Mouse (Mus musculus): ENCODE data around the gene Mrps18a.

Gene Mrps18a

DNA sequence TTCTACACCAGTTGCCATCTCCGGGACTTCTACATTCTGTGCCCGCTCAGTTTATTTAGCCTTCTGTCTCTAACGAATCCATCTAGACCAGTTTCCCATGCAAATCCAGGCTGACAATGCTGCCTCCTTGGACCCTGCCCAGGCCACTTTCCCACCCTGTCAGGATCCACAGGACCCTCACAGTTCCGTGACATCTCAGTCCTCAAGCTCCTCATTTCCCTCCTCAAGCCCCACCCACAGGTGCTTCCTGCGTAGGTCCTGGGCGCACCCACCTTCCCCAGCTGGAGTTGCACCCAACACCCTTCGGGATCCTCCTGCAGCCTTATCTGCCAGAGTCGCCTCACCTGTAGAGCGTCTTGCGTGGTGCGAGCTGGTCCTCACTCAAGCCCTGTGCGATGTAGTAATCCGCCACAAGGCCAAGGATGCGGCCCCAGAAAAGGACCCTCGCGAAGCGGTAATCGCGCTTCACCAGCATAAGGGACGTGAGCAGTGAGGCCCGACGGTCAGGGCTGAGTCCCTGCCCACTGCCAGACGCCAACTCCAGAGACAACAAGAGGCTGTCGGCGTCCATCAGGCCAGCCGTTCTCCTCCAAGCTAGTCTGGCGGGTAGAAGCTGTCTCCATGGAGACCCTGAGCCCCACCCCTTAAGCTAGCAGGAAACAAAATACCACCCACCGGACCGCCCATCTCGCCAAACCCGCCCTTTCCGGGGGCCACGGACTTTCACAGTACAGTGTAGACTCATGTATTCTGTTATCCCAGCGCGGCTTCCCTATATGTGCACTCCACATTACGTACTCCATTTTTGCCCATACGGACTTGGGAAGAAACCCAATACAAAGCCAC is 33.0 kb downstream of the Mrps18a start, which contains the start of gene Rsph9:
Gene Rsph9 (minus strand): TSS at position 639 of the 846 bp plus-strand sequence.
- in situ Hi-C loops (cut with MboI, MseI): no loop called here

DNA sequence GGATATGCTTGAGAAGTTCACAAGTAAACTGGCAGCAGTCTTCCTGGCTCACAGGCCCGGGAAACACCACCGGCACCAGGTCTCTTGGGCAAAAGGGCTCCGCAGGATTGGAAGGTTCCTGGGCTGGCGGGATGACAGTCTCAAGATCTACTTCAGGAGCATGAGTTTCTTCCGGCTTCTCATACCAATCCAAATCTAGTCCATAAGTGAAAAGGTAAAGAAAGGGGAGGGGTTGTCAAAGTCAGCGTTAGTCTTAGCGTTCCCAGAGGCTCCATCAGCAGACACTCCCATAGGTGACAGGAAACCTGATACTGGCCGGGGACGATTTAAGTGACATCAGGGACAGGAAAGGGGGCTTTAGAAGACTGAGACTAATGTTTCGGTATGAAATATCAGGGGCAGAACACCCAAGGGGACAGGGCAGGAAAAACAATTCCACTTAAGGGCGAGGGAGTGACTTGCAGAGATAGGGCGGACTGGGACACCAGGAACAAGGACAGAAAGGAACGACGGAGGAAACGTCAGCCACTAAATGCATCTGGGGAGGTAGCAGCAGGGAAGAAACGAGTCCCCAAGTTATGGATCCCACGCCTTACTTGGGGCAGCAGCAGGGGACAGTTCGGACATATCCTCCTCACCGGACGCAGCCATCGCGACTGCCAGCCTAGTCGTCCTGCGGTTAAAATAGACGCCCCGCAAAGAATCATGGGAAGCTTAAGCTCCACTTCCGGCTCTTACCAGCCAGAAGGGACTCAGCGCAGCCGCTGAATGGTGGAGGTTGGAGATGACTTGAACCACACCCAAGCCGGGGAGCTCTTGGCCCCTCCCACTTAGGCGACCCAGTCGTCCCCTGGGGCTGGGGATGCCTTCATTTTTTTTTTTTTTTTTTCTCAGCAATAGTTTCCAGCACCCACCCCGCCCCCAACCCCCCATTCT is 42.3 kb downstream of the Mrps18a start, which contains the start of gene Mad2l1bp:
Gene Mad2l1bp (minus strand): TSS at position 707 of the 936 bp plus-strand sequence.
- in situ Hi-C loops (cut with MboI, MseI): loop anchor here (25.0 kb wide), 1 partner anchor 1359 kb away; the partner anchor contains the start of genes Ccnd3 and Taf8

DNA sequence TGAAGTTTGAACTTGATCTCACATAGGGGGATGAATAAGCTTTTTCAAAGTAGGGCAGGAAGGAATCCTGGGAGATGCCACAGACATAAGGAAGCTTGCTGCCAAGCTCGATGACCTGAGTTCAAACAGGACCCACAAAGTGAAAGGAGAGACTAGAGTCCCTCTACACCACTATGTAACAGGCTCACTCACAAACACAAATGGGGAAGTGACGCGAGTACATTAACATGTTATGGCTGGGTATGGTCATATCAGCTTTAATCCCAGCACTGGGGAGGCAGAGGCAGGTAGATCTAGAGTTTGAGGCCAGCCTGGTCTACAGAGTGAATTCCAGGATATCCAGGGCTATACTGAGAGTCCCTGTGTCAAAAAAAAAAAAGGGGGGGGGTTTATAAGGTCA is 43.5 kb downstream of the Mrps18a start:
- in situ Hi-C loops (cut with MboI, MseI): loop anchor here (25.0 kb wide), 1 partner anchor 1358 kb away; the partner anchor contains the start of genes Ccnd3 and Taf8

DNA sequence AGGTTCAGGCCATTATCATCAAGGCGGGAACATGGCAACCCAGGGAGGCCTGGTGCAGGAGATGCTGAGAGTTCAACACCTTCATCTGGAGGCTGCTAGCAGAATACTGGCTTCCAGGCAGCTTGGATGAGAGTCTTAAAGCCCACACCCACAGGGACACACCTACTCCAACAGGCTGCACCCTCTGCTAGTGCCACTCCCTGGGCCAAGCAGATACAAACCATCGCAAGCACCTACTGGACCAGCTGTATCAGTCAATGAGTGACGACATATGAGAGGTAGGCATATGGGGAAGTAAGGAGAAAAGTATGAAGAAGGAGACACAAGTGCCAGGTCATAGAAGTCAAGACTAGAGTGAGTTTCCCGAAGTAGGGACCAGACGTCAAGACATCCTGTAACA is 45.9 kb downstream of the Mrps18a start:
- in situ Hi-C loops (cut with MboI, MseI): loop anchor here (25.0 kb wide), 1 partner anchor 1356 kb away; the partner anchor contains the start of genes Ccnd3 and Taf8

DNA sequence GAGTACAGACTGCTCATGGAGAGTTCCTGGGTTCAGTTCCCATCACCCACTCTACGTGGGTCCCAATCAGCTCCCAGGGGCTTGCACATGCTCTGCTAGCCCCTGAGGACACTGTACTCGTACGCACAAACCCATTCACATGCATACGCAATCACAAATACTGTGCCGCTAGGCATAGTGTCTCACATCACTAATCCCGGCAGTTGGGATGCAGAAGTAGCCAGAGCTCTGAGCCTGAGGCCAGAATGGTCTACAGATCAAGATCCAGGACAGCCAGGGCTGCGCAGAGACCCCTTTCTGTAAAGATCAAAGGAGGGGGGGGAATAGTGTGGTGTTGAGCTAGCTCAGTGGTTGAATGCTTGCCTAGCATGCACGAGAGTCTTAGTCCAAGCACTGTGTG is 46.3 kb downstream of the Mrps18a start:
- in situ Hi-C loops (cut with MboI, MseI): loop anchor here (25.0 kb wide), 1 partner anchor 1355 kb away; the partner anchor contains the start of genes Ccnd3 and Taf8

DNA sequence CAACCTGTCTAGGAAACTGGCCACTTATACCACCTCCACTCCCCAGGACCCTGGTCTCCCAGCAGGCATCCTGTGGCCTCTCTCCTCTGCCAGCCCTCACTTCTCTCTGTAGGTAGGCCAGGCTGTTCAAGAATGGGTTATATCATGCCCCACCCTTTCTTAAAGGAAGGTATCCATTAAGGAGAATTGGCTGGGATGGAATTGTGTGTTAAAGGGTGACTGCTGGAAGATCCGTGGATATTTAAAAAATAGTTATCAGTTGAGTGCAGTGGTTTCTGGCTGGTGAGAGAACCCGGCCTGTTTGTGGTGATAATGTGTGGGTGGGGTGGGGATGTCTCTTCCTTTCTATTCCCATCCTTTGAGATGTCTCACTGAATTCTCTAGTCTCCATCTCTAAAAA is 48.5 kb downstream of the Mrps18a start:
- in situ Hi-C loops (cut with MboI, MseI): loop anchor here (25.0 kb wide), 1 partner anchor 1353 kb away; the partner anchor contains the start of genes Ccnd3 and Taf8

DNA sequence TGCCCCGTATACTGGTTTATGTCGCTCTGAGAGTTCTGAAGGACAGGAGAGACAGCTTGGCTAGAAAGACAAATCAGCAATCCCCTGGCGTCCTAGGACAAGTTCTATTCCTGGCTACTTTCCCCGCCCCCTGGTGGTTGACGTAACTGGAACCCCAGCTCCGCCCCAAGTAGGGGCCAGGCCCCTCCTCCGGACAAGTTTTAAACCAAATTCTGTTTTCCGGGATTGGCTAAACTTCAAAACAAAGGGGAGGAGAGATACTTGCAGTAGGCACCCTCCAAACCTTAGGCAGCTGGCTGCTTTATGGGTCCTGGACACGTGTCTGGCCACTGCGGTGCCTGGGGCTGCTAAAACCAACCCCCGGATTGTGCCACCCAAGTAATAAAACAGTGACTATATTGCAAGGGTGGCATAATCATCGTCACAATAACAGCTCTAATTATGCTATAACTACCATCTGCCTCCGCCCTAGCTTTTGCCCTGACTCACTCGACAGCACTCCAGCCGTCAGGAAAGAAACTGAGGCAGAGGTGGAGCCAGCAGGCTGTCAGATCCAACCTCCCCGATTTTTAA is 49.4 kb downstream of the Mrps18a start:
- in situ Hi-C loops (cut with MboI, MseI): loop anchor here (10.0 to 25.0 kb wide), 2 partner anchors 595 to 1352 kb away; partner anchors contain the start of genes Ccnd3, Slc35b2 and Taf8

DNA sequence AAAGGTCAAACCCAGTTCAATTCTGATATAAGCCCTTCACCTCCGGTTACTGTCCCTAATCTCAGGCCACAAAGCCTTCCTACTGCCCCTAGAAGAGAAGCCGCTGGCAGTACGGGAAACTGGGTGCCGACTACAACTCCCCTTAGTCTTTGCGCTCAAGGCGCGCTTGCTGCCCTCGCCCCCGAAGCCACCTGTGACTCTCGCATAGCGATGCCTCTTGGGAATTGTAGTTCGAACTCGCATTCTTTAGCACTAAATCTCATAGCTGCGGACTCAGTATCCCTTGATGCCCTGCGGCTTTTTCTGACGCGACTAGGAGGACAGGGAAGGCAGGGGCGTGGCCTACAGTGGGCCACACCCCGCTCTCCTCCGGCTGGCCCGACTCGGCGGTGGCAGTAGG is 49.9 kb downstream of the Mrps18a start, which contains the start of gene Gtpbp2:
Gene Gtpbp2 (plus strand): TSS at position 347 of the 400 bp plus-strand sequence.
- in situ Hi-C loops (cut with MboI, MseI): loop anchor here (10.0 to 25.0 kb wide), 2 partner anchors 596 to 1352 kb away; partner anchors contain the start of genes Ccnd3, Slc35b2 and Taf8

DNA sequence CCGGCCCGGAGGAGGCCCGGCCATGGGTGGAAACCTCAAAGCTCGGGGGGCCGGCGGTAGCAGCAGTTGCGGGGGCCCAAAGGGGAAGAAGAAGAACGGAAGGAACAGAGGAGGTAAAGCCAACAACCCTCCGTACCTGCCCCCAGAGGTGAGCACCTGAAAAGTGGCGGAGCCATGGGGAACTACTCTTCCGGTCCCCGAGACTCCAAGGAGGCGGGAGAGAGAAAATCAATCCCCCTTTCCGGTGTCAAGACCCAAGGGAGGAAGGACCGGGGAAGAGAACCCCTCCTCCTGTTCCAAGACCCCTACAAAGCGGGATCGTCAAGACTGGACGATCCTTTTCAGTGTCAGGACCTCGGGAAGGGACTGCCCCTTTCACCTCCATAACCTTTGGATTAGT is 50.4 kb downstream of the Mrps18a start:
- in situ Hi-C loops (cut with MboI, MseI): loop anchor here (10.0 to 25.0 kb wide), 2 partner anchors 596 to 1351 kb away; partner anchors contain the start of genes Ccnd3, Slc35b2 and Taf8

DNA sequence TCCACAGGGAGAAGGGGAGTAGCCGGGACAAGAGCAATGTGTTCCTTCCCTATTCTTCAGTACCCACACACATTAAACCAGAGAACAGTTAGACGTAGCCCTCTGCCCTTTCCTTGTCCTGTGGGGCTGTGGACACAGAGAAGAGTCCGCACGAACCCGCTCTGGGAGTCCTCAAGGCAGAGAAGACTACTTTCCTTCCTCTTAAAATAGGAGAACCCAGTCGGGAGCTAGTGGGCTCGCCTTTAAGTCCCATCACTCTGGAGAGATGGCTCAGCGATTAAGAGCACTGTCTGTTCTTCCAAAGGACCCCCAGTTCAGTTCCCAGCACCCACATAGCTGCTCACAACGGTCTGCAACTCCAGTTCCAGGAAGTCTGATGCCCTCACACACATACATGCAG is 50.9 kb downstream of the Mrps18a start:
- in situ Hi-C loops (cut with MboI, MseI): loop anchor here (10.0 to 25.0 kb wide), 2 partner anchors 597 to 1351 kb away; partner anchors contain the start of genes Ccnd3, Slc35b2 and Taf8

DNA sequence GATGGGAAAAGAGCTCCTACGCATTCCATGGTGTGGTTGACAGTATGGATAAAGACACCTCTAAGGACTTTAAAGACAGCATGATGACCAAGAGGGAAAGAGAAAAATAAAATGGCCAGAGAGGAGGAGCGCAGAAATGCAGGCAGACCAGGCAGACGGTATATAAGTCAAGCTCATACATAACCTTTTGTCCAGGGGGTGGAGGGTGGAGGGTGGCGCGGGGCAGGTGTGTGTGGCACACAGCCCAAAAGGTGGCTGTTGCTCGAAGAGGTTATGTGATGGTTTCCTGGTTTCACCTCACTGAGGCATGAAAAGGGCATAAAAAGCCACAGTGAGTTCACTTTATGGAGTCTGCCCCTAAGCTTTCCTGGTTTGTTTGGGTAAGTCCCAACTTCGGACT is 51.8 kb downstream of the Mrps18a start:
- in situ Hi-C loops (cut with MboI, MseI): loop anchor here (10.0 to 25.0 kb wide), 2 partner anchors 598 to 1350 kb away; partner anchors contain the start of genes Ccnd3, Slc35b2 and Taf8

DNA sequence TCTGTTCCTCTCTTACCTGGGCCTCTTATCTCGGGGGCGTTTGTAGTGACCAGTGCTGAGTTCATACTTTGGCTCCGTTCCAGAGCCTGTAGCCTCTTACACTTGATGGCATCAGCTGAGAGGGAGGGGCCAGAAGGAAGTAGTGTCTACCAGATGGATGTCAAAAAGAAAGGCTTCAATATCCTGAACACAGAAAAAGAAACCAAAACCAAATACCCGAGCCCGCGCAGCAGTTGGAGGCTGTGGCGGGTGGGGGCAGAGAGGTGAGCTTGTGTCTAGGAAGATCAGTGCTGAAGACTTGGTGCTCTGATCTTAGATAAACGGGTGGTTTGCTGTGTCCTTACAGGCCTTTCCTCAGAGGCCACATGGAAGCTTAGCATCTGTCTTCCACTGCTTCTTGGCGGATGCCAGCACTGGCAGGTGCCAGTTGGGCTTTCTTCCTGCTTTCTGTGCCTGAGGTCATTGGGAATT is 52.2 kb downstream of the Mrps18a start:
- in situ Hi-C loops (cut with MboI, MseI): loop anchor here (10.0 to 25.0 kb wide), 2 partner anchors 598 to 1349 kb away; partner anchors contain the start of genes Ccnd3, Slc35b2 and Taf8

DNA sequence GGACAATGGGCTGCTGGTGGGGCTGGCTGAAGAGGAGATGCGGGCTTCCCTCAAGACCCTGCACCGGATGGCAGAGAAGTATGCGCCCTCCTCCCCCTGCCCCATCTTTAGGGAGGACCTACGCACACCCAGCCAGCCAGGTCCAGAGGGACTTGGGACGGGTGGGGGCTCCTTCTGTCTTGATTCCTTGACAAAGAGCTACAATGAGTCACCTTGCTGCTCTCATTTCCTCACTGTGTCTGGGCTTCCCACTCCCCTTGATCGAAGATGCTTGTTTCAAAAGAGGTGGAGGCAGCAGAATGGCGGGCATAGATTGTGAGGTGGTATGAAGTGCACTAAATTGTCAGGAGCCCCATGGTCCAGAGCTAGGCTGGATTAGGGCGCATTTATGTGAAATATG is 53.5 kb downstream of the Mrps18a start:
- in situ Hi-C loops (cut with MboI, MseI): loop anchor here (10.0 to 25.0 kb wide), 2 partner anchors 600 to 1348 kb away; partner anchors contain the start of genes Ccnd3, Slc35b2 and Taf8

DNA sequence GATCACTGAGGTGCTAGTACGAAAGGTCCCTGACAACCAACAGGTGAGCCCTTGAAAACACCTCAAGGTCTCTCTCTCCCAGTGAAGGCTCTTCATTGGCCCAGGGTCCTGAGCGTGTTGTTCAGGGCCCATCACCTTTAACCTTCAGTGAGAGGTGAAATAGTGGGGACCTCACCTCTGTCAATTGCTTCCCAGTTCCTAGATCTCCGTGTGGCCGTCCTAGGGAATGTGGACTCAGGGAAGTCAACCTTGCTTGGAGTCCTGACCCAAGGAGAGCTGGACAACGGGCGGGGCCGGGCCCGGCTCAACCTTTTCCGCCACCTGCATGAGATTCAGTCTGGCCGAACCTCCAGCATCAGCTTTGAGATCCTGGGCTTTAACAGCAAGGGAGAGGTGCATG is 54.0 kb downstream of the Mrps18a start:
- in situ Hi-C loops (cut with MboI, MseI): loop anchor here (5.0 to 25.0 kb wide), 3 partner anchors 83 to 1348 kb away; partner anchors contain the start of genes Ccnd3, Polr1c, Slc35b2 and Taf8

DNA sequence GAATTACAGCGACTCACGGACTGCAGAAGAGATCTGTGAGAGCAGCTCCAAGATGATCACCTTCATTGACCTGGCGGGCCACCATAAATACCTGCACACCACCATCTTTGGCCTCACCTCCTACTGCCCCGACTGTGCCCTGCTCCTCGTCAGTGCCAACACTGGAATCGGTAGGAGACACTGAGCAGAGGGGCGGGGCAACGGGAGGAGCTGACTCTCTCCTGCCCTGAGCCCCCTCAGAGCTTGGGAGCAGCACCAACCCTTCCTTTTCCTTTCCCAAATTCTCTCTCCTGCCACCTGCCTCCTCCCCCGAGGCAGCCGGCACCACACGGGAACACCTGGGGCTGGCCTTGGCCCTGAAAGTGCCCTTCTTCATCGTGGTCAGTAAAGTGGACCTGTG is 54.7 kb downstream of the Mrps18a start:
- in situ Hi-C loops (cut with MboI, MseI): loop anchor here (5.0 to 25.0 kb wide), 3 partner anchors 82 to 1347 kb away; partner anchors contain the start of genes Ccnd3, Polr1c, Slc35b2 and Taf8

DNA sequence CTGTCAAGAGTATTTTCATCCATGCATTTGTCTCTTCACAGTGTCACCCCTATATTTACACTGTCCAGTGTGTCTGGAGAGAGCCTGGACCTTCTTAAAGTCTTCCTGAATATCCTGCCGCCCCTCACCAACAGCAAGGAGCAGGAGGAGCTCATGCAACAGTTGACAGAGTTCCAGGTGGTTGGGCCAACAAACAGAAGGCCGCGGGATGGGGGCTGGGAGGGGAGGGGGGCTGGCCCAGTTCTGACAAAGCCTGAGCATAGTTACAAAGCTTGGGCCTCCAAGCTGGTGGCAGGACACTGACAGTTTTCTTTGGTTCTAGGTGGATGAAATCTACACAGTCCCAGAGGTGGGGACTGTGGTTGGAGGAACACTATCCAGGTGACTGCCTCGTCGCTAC is 55.5 kb downstream of the Mrps18a start:
- in situ Hi-C loops (cut with MboI, MseI): loop anchor here (5.0 to 25.0 kb wide), 3 partner anchors 81 to 1346 kb away; partner anchors contain the start of genes Ccnd3, Polr1c, Slc35b2 and Taf8

DNA sequence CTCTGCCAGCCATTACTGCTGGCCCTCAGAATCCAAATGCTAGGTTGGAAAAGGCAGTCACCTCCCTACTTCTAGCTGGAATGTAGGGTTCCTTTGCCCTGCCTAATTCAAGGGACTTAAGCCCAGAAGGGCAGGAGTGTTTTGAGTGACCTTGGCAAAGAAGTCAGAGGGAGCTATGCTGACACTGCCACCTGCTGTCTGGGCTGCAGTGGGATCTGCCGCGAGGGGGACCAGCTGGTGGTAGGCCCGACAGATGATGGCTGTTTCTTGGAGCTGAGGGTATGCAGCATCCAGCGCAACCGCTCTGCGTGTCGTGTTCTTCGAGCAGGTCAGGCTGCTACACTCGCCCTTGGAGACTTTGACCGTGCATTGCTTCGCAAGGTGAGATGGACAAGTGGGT is 56.2 kb downstream of the Mrps18a start:
- in situ Hi-C loops (cut with MboI, MseI): loop anchor here (5.0 to 25.0 kb wide), 3 partner anchors 80 to 1345 kb away; partner anchors contain the start of genes Ccnd3, Polr1c, Slc35b2 and Taf8

DNA sequence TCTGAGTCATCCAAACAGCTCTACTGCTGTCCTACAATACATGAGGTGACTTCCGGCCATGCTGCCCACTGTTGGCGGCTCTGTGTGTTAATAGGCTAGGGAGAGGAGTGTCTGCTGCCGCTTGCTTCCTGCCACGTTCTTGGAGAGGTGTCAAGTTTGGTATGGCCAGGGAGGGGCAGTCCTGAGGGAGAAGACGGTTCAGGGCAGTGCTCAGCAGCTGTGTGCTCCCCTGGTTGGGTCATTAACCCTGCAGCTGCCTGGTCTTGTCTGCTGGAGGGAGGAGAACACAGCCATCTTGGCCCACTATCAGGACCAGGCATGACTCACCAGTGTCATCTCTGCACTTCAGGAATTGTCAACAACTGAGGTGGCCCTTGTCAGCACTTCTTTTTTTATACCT is 57.5 kb downstream of the Mrps18a start:
- in situ Hi-C loops (cut with MboI, MseI): loop anchor here (5.0 to 25.0 kb wide), 3 partner anchors 79 to 1344 kb away; partner anchors contain the start of genes Ccnd3, Polr1c, Slc35b2 and Taf8

DNA sequence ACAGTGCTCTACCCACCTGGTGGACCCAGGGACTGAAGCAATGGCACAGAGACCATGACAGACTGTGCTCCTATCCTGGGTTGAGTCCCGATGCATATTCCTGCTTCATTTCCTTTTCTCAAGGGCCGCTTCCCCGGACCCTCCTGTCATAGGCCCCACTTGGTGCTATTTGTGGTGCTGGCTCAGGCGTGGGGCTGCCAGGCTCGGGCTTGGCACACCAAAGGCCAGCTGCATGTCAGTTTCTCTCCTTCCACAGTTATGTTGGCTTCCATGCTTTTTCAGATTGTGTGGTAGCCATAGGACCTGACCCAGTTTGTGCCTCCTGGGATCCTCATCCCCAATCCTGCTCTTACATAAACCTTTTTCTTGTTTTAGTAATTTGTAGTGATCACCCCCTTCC is 58.0 kb downstream of the Mrps18a start:
- in situ Hi-C loops (cut with MboI, MseI): loop anchor here (5.0 to 25.0 kb wide), 3 partner anchors 79 to 1344 kb away; partner anchors contain the start of genes Ccnd3, Polr1c, Slc35b2 and Taf8
